Mouse (Mus musculus): Measurements from ENCODE around the gene Prkd3.

The Prkd3 gene

DNA sequence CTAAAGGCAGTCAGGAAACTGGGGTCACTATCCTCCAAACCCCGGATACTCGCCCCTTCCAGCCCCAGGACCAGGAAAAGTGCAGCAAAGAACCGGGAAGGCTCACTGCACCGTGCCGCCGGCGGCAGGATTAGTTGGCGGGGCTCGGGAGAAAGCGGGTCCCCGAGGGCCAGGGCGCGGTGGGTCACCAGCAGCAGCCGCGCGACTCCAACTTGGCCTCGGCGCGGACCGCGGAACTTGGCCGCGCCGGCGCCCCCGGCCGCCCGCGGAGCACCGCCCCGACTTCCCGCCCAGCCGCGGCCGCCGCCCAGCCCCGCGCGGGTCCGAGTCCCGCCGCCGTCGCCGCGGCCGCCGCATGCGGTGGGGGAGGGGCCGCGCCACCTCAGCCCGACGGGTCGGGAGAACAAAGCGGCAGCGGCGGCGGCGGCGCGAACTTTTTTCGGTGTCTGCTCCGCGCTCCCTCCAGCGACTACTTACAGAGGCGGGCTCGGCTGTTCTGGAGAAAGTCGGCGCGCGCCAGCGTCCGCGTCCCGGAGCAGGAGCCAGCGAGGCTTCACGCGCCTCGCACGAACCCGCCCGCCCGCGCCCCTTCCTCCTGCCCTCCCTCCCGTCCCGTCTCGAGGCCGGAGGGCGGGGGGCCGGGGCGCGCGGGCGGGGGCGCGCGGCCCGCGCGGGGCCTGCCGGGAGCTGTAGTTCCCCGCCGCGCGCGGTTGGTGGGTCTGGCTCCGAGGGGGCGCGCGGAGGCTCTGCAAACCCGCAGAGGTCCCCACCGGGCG lies at the start of gene Prkd3:
Gene Prkd3, minus strand, starts transcription at position 609 of the 776 bp plus-strand sequence.
- peak; percentile 7 for DNase-seq

DNA sequence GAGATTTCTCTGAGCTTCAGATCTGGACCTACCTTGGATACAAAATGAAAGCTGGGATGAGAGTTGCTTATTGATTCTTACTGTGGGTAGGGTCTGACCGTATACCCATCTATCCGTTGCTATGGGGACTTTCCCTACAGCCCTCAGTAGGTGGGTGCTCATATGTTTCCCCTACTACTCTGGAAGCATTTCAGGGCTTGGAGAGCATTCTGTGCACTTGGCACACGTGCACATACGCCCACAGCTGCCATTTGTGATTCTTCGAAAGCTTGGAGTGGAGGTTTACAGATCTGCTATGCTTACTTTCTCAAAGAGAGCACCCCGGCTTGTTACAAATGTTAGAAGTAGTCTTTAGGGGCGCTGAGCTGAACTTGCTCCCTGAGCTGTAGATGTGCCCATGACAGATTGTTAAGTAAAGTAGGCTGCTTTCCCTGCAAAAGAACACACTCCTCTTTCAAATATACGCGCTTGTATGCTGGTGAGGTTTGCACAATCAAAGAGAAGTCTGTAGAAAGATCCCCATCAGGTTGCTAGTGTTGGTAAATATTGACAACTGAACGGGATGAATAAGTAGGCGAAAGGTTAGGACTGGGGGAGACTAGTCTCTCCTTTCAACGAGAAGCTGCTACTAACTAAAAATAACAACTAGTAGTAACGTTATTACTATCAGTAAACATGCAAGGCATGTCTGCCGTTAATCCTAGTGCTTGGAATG lies 49.3 kb upstream of the Prkd3 start:
- no peak for DNase-seq

DNA sequence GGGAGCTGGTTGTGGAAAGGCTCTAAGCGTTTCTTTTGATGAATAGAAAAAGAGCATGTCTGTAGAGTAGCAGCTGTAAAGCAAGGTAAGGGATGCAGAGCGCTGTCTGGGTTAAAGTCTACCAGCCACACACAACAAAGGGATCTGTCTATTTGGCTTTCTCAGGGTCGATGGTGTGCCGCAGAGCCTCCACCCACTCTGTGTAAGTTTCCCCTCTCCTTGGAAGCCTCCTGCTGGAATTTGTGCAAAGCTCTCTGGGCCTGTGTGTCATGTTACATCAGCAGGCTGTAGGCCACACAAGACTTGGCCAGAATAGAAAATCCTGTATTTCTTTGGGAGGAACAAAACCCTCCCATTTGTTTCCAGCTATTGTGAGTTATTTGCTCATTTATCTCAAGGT lies 48.4 kb upstream of the Prkd3 start:
- DNase-seq: no peak

DNA sequence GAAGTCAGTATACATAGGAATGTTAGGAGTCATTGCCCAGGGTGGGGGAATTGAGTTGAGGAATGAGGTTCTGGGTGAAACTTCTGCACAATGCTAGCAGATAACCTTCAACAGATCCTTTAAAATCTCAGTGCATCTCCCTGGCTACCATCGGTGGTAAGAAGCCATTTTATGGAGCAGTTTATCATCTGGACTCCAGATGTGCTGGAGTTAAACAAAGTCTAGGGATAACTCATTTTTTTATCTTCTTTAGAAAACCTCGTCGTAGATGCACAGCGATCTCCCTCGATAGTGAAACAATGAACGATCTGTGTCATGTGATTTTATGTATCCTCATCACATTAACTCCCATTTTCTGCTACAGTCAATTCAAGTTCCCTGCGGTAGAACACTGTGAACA lies 48.0 kb upstream of the Prkd3 start:
- no peak for DNase-seq

DNA sequence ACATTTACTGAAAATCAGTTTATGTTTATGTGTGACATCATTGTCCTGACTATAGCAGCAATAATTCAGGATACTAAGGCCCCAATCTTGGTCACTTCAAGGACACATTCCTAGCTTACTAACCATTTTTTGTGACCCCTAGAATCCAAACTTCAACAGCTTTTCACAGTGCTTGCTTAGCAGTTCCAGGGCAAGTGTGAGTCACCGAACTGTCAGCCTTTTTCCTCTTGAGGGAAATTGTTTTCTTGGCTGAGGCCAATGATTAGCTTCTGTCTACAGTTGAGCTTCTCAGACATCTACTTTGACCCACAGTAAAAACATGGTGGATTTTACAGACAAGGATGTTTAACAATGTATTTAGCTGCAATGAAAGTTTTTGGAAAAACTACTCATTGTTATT lies 43.6 kb upstream of the Prkd3 start:
- no peak for DNase-seq

DNA sequence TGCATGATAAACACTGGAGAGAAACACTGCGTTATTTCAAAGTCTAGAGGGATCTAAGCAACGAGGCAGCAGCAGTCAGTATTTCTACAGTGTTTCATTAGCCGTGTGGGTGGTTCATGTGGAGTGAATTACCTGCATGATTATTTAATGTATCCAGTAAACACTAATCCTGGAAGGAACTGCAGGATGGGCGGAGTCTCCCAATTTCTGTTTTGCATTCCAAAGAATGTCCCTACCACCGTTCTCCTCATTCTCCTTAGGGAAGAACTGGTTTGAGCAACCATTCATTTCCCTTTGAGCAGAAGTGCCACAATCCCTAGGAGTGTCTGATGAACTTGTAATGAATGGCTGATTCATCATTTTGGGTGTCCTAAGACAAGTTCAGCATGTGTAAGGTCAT lies 39.6 kb upstream of the Prkd3 start:
- DNase-seq: no peak

DNA sequence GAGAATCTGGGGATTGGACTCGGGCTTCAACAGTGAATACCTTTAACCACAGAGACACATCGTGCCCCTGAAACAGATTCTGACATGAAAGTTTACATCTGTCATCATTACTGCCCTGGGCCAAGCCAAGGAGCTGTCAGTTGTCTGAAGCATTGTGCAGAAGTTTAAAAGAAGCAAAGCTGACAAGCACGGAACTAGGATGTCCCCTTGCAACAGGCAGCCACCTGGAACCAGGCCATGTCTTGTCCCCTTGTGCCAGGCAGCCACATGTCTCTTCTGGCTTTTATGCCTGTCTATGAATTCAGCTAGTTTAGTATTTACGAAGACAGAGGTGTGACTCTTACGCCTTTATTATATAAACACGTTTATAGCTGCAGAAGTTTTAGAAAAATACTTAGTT lies 37.7 kb upstream of the Prkd3 start:
- DNase-seq: no peak

DNA sequence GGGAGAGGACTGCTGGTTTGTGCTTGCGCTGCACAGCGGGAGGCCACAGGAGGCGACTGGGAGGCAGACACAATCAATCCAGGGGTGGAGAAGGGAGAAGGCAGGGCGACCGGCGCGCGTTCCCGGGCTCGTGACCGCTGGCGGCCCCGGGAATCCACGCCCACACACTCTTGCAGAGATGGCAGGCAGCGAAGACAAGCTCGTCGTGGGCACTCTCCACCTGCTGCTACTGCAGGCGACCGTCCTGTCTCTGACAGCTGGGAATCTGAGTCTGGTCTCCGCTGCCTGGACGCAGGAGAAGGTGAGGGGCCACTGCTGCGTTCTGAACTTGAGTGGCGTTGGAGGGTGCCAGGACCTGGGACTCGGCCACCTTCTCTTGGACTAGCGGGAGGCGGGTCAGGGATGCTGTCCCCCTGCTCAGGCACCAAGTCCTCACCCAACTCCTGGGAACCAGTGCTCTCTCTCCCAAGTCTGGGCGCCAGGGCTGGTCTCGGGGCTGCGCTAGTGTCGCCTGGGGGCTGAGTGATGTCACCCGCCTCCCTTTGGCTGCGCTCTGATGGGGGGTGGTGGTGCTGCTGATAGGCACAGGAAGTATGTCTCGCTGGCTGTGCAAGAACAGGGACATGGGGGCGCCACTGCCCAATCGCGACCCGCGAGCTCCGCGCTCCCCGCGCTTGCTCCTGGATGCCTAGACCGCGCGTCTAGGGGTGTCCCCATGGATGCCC lies 31.6 kb upstream of the Prkd3 start:
- DNase-seq: peak; percentile 4

DNA sequence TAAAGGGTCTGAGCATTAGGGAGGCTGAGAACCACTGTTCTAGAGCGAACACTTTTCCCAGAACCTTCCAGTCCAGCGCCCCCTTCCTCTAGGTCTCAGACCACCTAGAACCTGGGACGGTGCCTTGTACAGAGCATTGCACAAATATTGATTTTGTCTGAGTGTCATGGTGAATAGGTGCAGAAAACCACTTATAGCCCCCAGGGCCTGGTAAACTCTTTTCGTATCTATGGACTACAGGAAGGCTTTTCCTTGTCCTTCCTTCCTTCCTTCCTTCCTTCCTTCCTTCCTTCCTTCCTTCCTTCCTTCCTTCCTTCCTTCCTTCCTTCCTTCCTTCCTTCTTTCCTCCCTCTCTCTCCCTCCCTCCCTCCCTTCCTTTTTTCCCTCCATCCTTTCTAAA lies 31.0 kb upstream of the Prkd3 start, which contains the start of gene Qpct:
Gene Qpct, plus strand, starts transcription at position 301 of the 400 bp plus-strand sequence.
- DNase-seq: no peak

DNA sequence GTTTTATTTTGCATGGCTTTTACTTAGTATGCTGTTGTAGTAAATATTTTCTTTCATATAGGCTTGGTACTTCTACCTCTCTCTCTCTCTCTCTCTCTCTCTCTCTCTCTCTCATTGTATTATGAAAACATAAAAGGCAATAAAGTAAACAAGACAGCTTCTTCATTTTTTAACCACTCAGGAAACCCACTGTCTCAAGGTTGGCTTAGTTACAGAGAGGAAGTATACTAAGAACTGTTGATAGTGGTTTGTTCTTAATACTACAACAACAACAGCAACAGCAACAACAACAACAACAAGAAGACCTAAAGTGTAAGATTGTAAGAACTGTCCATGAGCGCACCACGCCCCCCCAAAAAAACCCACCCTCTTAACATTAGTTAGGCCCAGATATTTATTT lies 23.1 kb upstream of the Prkd3 start:
- no peak for DNase-seq

DNA sequence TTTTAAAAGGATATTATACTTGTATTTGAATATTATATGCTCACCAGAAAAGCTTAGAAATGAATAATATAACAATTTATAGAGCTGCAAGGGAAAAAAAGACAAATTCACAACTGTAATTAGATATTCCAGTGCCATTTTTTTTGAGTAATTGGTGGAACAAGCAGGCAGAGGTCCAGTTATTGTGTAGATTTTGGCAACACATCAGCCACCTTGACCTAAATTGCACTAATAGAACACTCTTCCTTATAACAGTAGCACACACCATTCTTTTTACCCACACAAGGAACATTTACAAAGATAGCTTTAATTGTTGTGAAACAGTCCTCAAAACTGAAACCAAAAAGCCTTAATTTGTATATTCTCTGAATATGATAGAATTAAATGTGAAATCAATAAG lies 19.0 kb upstream of the Prkd3 start:
- DNase-seq: no peak

DNA sequence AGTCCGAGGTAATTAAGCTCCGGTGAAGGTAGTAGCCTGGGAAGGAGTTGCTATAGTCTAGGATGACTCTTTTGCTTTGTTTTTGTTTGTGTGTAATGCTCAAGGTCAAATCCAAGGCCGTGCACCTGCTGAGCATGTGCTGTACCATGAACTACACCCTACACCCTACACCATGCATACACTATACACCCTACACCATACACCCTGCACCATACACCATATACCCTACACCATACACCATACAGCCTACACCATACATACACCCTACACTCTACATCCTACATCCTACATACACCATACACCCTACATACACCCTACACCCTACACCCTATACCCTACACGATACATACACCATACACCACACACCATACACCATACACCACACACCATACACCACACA lies 12.2 kb upstream of the Prkd3 start:
- no peak for DNase-seq

DNA sequence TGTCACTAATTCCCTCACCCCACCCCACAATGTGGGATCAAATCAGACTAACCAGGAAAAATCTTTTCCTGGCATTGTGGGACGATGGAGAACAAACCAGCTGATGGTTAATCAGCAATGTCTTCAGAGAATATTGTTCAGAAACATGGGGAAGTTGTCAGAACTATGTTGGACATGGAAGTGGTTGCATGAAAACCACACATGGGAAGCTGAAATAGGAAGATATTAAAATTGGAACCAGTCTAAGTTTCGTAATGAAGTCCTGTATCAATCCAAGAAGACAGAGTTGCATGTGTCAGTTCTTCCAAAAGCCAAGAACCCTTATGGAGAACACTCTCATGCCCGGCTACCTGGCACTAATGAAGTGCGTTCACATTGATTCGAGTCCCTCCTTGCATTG lies 11.0 kb upstream of the Prkd3 start:
- DNase-seq: no peak

DNA sequence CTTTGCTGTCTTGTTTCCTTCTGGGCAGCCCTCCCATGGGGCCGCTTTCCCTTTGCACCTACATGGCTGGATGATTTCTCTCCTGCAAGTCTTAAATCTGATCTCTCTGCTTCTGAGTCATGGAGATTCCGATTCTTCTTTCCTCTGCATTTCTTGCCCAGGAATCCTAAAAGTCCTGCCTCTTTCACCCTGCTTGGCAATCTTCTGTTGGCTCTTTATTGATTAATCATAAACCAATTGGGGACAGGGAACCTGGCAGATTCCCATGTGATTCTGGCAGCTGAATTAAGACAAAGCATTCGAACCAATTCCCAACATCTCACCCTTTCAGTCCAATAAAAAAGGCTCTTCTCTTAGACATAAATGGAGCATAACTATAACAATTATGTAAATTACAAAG lies 8.6 kb upstream of the Prkd3 start:
- no peak for DNase-seq

DNA sequence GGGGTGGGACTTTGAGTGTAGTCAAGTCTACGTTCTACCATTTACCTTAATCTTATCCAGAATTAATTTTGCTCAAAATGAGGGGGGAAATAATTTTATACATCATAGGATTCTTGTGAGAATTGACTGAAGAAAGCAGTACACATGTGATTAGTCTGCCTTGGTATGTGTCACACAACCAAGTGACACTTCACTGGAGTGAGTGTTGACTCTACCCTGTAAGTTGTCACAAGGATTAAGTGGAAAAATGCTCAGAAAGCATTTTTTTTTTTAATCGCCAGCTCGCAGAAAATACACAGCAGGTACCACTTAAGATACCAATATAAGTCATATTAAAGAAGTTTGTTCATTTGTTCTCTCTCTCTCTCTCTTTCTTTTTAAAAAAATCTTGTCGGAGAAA lies 3.9 kb upstream of the Prkd3 start:
- DNase-seq: no peak

DNA sequence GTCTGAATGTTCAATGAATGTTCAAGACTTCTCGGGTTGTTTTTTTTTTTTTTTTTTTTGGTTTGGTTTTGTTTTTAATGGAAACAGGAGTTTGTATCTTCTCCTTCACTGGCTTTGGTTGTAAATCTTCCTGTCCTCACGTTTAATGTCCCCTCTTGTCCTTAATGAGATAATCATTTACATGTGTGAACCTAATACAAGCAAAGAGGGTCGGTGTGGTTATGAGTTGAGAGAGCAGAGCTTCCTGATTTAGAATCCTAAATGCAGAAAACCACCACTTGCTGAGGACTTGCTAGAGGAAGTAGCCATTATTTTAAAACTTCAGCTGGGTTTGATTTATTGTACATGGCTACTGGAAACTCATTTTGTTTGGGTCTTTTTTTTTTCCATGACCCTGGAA lies 2.1 kb upstream of the Prkd3 start:
- DNase-seq: no peak

DNA sequence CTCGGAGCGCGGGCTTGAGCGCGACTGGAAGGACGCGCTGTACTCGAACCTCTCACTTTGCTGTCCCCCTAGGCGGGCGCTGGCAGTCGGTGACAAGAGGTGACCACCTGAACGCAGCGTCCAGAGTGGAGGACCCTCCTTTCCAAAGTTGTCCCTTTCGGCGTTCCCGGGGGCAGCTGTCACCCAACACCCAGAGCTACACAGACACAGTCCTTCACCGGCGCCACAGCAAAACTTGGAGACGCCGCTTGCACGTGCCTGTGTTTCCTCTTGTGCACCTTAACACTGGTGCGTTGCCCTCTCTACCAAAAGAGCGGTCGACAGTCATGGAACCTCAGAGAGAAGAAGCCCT lies 344 bp upstream of the Prkd3 start:
- no peak for DNase-seq

DNA sequence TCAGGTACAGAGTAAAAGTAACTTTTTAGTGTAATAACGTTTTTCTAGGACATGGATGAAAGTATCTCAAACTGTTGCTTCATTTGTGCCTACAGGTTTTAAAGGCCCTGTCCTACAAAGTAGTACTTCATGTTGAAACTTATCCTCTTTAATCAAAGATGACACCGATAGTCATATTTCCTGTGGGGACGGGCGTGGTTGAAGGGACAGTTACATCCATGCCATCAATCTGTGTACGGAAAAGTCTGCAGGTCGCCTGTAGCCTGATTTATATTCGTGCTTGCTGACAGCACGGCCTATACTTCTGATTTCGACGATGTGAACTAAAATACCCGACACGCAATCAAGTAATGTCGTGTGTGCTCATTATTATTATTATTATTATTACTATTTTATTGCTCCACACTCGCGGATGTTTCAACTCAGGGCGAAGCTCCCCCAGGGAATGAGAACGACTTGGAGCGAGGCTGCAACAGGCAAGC lies 849 bp downstream of the Prkd3 start:
- no peak for DNase-seq

DNA sequence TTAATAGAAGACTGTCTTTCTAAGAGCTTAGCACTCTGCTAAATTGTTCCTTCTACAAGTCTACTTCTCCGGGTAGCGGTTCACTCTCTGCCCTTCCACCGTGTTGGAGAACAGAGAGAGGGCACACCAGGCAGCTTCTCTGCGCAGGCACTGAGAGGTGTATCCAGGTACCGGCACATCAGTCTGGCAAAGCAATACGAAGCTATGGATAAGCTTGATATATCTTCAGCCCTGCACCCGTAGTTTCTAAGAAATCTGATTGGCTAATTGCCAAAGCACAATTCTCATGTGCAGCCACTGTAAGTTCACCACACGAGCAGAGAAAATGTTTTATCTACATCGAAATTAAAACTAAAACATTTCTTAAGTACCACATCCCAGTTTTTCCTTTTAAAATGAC lies 2.2 kb downstream of the Prkd3 start:
- no peak for DNase-seq

DNA sequence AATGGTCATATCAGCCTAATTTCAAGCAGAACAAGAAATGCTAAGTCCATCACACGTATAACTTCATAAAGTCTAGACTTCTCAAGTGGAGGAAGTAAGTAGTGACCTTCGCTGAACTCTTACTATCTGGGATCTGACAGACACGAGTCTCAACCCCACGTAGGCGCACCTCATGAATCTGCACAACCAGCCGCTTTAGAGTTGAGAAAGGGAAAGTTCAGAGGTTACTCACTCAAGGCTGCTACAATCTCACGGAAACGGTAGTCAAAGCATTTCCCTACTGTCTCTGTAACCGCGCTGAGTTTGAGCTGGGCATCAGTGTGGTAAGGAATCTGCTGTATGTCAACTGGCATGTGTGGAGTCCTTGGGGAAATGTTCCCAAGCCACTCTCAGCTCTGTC lies 4.8 kb downstream of the Prkd3 start:
- DNase-seq: no peak

DNA sequence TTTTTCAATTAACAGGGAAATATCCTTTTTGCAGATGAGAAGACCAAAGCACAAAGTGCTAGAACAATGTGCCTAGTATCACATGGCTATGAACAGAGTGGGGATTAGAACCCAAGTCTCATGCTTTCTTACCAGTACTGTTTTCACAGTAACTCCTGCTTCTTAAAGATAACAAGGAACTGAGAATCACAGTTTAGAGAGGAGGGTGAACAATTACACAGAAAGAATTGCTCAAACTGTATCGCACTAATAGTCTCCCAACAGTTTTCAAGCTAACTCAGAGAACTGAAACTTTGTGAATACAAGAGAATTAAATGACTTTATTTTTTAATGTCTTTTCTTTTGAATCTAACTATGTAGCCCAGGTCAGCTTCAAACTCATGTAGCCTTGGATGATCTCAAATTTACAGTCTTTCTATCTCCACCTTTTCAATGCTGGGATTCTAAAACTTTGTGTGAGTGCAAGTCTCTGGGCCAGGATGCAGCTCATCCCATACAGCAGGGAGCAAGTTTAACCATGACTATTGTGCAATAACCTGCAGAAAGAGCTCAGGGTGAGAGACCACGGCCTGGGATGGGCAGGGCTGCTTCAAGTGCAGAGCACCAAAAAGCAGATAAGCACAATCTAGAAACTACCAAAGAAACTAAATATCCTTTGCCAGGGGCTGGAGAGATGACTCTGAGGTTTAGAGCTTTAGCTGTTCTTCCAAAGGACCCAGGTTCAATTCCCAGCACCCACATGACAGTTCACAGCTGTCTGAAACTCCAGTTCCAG lies 5.5 kb downstream of the Prkd3 start:
- DNase-seq: no peak

DNA sequence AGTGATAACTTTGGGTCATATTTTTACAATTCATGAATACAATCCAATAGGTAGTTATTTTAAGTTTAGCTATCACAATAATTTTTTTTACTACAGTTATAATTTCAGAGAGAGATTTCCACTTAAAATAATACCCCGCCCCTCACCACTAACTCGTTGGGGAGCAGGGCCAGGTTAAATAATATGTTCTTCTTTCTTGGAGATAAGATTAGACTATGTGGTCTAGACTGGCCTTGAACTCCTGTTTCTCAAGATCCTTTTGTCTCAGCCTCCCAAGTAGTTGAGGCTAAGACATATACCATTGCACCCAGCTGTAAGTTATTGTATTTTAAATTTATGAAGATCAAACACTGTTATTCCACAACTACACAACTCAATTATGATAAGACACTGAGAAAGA lies 7.0 kb downstream of the Prkd3 start:
- no peak for DNase-seq

DNA sequence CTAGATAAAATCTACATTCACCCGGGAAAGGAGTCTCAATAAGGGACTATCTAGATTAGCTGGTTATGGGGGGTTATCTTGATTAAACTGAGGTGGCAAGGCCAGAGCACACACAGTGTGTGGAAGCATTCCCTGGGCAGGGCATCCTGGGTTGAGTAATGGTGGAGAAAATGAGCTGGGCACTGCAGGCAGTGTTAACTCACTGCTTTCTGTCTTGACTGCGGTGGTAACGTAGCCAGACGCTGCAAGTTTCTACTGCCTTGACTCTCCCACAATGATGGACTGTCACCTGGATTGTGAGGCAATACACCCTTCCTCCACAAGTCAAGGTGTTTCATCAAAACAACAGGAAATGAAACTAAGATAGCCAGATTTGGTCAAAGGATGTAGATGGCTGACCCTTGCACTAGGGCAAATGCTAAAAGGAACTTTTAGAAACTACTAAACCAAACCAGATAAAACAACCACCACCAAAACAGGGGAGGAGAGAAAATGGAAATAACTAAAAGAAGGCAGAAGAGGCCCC lies 20.8 kb downstream of the Prkd3 start:
- DNase-seq: no peak
